Mouse (Mus musculus): ENCODE data around the gene Eif4b. TPM values are rescaled to one million over a fixed set of nuclear protein-coding genes. Genes with fewer than 3 reads are reported as not detected.

Gene Eif4b
- total RNA-seq, 2 experiments from 2014 or later = 328 to 549 TPM

DNA sequence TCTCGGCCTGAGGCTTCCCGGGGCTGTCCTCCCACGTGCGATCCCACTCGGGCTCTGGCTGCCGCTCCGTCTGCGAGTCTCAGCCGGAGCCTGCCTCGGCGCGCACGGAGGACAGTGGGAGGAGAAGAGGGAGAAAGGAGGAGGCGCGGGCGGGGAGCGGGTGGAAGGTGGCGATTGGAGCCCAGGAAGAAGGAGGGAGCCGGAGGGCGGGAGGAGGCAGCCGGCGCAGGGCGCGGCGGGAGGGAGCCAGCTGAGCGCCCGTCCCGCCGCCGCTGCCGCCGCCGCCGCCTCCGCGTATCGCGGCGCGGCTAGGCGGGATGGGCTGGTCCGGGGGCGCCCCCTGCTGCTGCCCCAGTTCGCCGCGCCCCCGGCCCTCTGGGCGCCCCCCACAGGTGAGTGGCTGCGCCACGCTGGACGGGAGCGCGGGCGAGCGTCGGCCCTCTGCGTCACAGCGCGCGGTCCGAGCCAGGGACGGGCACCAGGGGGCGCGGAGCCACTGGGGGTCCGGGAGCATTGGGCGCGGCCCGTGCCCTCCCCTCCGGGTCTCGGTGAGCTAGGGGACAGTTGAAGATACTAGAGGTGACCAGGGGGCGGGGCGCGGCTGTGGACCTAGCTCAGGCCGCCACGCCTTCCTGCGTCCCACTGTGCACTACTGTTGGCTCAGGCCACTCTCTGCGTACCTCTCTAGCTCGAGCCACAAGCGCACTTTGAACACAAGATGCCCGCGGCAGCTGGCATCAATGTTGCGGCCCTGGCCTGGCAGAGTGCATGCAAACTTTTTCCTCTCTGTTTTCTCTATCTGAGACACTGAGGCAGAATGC is 26.8 kb downstream of the Eif4b start, which contains the start of gene Tns2:
Gene Tns2, plus strand, starts transcription at position 253 of the 821 bp plus-strand sequence.
- peak; percentile 67 for ATAC-seq (replicated peaks; ENCODE audit: low FRiP score, low TSS enrichment, poor library complexity, severe bottlenecking)

DNA sequence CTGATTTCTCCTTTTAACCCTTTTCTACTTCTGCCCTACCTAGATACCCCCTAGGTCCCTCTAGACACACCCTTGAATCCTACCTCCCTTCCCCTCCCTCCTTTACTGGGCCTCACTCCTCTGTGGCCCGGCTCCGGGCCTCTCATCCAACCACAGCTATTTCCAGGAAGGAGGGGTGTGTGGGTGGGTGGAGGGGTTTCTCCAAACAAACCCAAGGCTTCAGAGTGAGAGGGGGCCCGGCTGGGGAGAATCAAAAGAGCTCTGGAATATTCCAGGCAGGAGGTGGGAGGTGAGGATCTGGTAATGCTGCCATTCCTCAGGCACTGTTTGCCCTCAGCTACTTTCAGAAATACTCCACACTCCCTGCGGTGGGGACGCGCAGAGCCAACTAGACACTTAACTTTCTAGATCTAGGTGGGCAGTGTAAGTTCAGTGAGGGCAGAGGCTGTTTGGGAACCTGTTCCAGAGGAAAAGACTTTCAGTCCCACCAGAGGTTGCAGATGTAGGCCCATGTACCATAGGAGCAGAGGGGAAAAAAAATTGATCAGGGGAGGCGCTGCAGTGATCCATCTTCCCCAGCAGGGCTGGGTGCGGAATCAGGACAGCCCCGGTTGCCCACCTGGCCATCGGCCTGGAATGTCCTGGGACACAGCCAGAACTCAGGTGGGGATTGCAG is 27.6 kb downstream of the Eif4b start:
- no peak for ATAC-seq (replicated peaks; ENCODE audit: low FRiP score, low TSS enrichment, poor library complexity, severe bottlenecking)

GRCm38 (mm10) chr15:102101672-102102541 is 28.3 kb downstream of the Eif4b start:
- no peak for ATAC-seq (replicated peaks; ENCODE audit: low FRiP score, low TSS enrichment, poor library complexity, severe bottlenecking)

- ATAC-seq (replicated peaks; ENCODE audit: low FRiP score, low TSS enrichment, poor library complexity, severe bottlenecking) = no peak
Measured at GRCm38 (mm10) chr15:102102548-102103121, 29.1 kb downstream of the Eif4b start.

- no peak for ATAC-seq (replicated peaks; ENCODE audit: low FRiP score, low TSS enrichment, poor library complexity, severe bottlenecking)
Measured at GRCm38 (mm10) chr15:102103371-102103946, 29.9 kb downstream of the Eif4b start.

DNA sequence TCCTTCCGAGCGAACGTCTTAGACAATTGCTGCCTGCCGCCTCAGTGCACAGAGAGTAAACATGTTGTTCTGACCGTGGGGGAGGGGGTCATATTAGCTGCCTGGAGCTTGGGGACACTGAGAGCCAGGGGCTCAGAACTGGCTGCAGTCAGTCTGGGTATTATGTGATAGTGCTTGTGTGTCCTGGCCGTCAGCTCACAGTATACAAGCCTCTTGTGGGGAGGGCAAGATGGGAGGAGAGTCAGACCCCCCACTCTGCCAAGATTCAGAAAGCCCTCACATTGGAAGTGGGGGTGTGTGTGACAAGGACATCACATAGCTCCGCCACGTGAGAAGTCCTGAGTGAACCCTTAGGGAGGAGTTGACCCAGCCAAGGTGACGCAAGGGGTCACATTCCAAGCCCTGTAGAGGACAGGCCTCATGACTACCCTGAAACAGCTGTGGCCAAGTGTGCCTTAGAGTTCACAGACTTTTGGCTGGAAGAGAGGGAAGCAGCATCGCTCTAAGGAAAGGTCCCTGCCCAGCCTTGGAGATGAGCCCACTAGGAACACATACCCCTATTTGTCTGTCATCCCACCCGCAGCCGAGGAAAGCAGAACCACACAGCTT is 30.5 kb downstream of the Eif4b start:
- ATAC-seq (replicated peaks; ENCODE audit: low FRiP score, low TSS enrichment, poor library complexity, severe bottlenecking) = no peak

- 0 out of 2 replicates have a peak, but pooled peaks have one; percentile 23 for ATAC-seq (replicated peaks; ENCODE audit: low FRiP score, low TSS enrichment, poor library complexity, severe bottlenecking)
Measured at GRCm38 (mm10) chr15:102105360-102105759, 31.8 kb downstream of the Eif4b start.

DNA sequence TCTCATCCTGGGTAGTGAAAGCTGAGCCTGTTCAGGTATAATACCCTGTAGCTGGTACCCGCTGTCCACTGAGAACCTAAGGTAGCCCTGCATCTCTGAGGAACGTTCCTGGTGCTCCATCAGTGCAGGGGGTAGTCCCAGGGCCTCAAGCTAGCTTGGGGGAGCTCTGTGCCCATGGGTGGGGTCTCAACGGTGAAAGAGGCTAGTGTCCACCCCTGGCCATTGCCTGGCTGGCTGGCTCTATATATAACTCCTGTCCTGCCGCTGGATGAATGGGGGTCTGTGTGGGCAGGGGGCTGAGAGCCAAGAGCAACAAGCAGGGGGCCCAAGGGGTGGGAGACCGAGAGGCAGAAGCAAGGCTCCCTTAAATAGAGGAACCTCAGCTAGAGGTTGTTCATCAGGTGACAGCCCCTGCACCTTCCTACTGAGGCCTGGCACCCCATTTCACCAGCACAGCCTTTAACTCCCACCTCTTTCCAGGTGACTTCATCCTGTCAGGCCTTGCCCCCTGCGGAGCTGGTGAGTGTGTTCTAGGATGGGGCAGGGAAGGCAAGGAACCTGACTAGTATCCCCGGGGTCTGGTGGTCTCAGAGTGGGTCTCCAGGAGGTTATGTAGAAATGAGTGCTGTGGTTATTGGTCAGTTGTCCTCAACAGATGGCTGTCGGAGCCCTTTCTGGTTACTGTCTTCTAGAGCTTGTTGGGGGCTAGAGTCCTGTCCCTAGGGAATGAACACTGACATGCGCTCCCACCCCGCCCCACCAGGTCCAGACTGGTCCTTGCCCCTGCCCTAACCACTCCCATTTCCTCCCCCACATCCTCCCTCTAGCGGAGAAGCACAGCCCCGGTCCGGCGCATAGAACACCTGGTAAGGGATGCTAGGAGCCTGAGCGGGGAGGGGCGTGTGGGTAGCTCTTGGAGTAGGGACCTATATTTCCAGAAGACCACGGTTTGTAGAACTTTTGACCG is 32.5 kb downstream of the Eif4b start:
- no peak for ATAC-seq (replicated peaks; ENCODE audit: low FRiP score, low TSS enrichment, poor library complexity, severe bottlenecking)

DNA sequence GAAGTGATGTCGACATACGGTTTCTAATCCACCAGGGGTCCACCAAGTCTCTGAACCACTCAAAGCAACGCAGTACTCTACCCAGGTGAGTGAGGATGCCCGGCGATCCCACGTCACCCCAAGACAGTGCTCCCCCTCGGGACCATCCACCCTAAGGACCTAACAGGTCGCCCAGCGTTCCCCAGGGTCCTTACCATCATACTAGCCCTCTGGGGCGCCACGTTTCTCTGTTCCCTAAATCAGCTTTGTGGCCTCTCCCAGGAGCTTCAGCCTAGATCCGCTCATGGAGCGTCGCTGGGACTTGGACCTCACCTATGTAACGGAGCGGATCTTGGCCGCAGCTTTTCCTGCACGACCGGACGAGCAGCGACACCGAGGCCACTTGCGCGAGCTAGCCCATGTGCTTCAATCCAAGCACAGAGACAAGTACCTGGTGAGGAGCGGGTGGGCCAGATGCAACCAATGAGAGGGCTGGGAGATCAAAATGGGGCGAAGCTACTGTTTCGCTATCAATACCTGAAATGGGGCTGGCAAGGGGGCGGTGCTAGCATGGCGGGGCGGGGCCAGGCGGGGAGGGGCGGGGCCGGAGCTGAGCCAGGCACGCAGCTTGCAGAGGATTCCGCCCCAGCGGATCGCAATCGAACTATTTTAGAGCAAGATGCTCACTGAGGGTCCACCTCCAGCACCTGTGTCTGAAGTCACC is 33.3 kb downstream of the Eif4b start:
- no peak for ATAC-seq (replicated peaks; ENCODE audit: low FRiP score, low TSS enrichment, poor library complexity, severe bottlenecking)

GRCm38 (mm10) chr15:102107689-102108573 is 34.4 kb downstream of the Eif4b start:
- peak; percentile 58 for ATAC-seq (replicated peaks; ENCODE audit: low FRiP score, low TSS enrichment, poor library complexity, severe bottlenecking)

DNA sequence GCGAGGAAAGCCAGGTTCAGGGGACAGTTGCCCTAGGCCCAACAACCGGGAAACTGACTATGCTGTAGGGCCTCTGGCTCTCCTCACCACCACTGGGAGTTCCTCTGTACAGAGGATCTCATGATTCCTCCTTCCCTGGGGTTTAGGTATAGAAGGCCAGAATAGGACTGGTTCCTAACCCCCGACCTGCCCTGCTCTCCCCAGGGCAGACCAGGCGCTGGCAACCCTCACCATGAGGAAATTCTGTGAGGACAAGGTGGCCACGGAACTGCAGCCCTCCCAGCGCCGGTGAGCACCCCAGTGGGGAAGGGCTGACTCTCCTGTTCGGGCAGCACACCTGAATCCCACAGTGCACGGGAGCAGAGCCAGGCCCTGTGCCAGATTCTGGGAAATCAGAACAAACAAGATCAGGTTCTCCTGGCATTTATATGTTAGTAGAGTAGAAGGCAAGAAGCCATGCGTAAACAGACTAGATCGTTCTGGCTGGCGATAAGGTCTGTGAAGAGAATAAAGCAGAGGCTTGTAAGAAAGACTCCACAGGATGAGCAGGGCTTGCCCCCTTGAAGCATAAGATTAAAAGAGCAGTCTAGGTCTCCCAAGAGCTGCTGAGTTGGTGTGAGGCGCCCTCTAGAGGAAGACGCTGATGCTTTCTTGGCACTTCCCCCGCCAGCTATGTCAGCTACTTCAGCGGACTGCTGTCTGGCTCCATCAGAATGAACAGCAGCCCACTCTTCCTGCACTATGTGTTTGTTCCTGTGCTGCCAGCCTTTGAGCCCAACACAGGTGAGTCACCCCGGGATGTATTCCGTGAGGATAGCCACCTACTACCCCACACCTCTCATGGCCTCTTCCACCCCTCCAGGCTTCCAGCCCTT is 35.3 kb downstream of the Eif4b start:
- ATAC-seq (replicated peaks; ENCODE audit: low FRiP score, low TSS enrichment, poor library complexity, severe bottlenecking) = peak; percentile 43; the same call in 1 of the 2 replicates

- no peak for ATAC-seq (replicated peaks; ENCODE audit: low FRiP score, low TSS enrichment, poor library complexity, severe bottlenecking)
Measured at GRCm38 (mm10) chr15:102110271-102110670, 36.7 kb downstream of the Eif4b start.

DNA sequence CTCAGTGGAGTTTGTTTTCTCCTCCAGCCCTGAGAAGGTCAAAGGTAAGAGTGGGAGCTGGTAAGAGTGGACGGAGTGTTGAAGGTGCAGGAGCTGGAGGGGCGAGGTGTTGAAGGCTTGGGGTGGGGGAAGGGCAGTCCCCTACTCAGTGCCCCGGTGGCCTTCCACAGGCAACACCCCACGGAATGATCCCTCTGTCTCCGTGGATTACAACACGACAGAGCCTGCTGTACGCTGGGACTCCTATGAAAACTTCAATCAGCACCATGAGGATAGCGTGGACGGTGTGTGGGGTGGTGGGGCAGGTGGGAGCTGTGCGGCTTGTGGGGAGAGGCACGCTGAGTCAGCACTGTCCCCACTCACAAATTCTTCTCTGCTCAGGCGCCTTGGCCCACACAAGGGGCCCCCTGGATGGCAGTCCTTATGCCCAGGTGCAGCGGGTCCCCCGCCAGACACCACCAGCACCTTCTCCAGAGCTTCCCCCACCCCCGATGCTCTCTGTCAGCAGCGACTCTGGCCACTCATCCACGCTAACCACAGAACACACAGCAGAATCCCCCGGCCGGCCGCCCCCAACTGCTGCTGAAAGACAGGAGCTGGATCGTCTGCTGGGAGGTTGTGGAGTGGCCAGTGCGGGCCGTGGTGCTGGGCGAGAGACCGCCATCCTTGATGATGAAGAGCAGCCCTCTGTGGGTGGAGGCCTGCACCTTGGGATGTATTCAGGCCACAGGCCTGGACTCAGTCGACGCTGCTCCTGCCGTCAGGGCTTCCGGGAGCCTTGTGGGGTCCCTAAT is 37.3 kb downstream of the Eif4b start:
- no peak for ATAC-seq (replicated peaks; ENCODE audit: low FRiP score, low TSS enrichment, poor library complexity, severe bottlenecking)

- ATAC-seq (replicated peaks; ENCODE audit: low FRiP score, low TSS enrichment, poor library complexity, severe bottlenecking) = no peak
Measured at GRCm38 (mm10) chr15:102111495-102111829, 37.9 kb downstream of the Eif4b start.

DNA sequence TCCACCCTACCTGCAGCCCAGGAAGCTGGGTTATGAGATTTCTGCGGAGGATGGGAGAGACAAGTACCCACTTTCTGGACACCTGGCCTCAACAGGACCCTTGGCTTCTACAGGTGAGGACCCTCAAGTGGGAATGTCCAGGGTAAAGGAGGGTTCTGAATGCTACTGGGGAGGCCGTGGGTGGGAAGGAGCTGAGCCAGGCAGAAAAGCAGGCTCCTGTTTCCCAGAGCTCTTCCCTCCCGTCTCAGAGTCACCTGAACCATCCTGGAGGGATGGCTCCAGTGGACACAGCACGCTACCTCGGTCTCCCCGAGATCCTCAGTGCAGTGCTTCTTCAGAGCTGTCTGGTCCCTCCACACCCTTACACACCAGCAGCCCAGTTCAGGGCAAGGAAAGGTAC is 38.6 kb downstream of the Eif4b start:
- no peak for ATAC-seq (replicated peaks; ENCODE audit: low FRiP score, low TSS enrichment, poor library complexity, severe bottlenecking)
